Mouse (Mus musculus): Measurements from ENCODE around the gene Sp6. TPM values are rescaled to one million over a fixed set of nuclear protein-coding genes. Genes with fewer than 3 reads are reported as not detected.

Sp6 gene
- polyA plus RNA-seq, 1 experiment from 2014 or later = 0.26 TPM

DNA sequence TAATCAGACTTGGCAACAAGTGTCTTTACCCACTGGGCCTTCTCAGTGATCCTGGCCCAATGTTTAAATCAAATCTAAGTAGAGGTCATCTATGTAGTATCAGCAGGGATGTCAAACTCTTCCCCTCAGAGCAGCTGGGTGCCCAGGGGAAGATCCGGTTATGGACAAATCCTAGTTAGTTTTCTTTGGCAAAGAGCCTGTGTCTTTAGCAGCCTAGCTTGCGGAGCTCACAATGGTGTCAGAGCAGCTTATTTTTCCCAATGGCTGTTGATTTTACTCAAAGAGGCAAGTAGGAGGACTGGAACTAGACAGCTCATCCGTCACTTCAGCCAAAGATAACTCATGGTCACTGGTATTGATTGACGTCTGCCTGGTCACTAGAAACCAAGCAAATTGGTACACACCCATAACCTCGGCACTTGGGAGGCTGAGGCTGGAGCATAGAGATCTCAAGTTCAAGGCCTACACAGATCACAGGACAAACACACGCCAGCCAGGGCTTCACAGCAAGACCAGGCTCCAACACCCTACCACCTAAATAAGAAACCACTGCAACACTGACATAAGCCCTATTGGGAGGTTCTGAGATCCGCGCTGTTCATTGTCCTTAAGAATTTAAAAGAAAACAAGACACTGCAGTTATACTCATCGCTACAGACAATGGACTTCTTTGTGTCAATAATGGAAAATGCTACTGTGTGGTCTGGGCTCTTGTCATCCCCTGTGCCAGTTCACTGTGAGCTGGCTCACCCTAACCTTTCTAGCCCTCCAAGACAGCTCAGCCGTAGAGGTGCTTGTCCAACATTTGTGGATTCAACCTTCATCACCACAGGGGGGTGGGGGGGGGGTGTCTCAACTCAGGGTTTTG lies 37.4 kb upstream of the Sp6 start:
- no peak for ATAC-seq (ENCODE audit: low FRiP score)
- Histone ChIP-seq H3K4me2 (peak overlapping the region; percentile 82), H3K27ac (0 out of 2 replicates have a peak overlapping the region, but pooled peaks have one; percentile 95), H3K9me3 (no peaks in the 10 kb centered on the region), H3K27me3 (no peaks in the 10 kb centered on the region), H3K4me1 (peaks cover 36% of the 10 kb centered on the region), H3K9ac (peak overlapping the region; percentile 95; the same call in 1 of the 2 replicates), H3K4me3 (replicated peaks) (peak overlapping the region; percentile 88), H3K36me3 (replicated peaks) (no peaks in the 10 kb centered on the region)
- 87% methylated on average over 10 of the region's 10 CpGs for WGBS

DNA sequence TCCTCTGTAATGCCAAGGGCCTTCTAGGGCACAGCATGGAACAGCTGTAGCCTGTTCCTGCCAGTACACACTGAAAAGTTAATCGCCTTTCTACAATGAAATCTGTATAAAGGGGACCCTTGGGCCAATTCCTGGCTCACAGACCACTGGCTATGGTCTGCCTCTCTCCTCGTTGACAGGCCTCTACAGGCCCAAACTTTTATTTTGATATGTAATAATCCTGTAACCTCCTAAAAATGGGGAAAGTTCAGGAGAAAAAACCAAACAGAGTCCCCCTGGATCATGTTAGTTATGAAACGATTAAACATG lies 36.9 kb upstream of the Sp6 start:
- H3K27me3 ChIP-seq = peaks cover 2% of the 10 kb centered on the region
- 0 out of 2 replicates have a peak overlapping the region, but pooled peaks have one; percentile 95 for H3K27ac ChIP-seq
- H3K4me1 ChIP-seq = peaks cover 36% of the 10 kb centered on the region
- H3K4me2 ChIP-seq = peak overlapping the region; percentile 82
- H3K36me3 ChIP-seq (replicated peaks) = no peaks in the 10 kb centered on the region
- H3K9me3 ChIP-seq = no peaks in the 10 kb centered on the region
- peak overlapping the region; percentile 88 for H3K4me3 ChIP-seq (replicated peaks)
- peak overlapping the region; percentile 95 for H3K9ac ChIP-seq
- ATAC-seq (ENCODE audit: low FRiP score) = no peak
- 55% methylated on average over 3 of the region's 3 CpGs for WGBS

DNA sequence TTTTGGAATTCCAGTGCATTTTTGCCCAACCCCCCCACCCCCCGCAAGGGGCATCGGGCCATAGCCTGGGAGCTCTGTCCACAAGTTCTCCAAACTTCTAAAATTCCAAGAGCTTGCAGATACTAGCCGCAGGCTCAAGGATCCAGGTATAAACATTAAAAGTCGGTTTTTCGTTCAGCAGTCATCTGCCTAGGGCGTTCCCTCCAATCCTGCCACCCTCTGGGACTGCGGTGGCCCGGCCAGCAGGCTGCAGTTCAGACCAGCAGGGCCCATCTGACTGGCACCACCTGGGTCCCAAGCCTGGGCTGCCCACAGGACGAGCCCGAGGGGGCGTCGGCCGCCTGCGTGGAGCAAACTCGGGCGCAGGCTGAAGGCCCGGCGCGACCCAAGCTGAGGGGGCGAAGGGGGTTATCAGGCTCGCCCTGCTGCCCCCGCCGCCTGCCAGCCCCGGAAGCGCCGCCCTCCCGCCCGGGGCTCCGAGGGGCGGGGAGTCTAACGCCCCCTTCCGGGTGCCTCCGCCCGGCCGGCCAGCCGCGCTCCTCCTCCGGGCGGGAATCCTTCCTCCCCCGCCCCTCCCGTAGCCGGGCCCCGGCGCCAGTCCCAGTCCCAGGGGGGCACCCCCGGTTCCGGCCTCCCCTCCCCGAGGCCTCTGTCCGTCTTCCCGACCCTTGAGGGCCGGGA lies 36.1 kb upstream of the Sp6 start:
- H3K4me3 ChIP-seq (replicated peaks) = peak overlapping the region; percentile 88
- 1% methylated on average over 46 of the region's 50 CpGs for WGBS
- peaks cover 7% of the 10 kb centered on the region for H3K27me3 ChIP-seq
- ATAC-seq (ENCODE audit: low FRiP score) = peak; percentile 74
- H3K9me3 ChIP-seq = no peaks in the 10 kb centered on the region
- peak overlapping the region; percentile 95 for H3K27ac ChIP-seq
- peak overlapping the region; percentile 95 for H3K9ac ChIP-seq
- no peaks in the 10 kb centered on the region for H3K36me3 ChIP-seq (replicated peaks)
- H3K4me1 ChIP-seq = peaks cover 36% of the 10 kb centered on the region
- peak overlapping the region; percentile 82 for H3K4me2 ChIP-seq

- peak overlapping the region; percentile 88 for H3K4me3 ChIP-seq (replicated peaks)
- H3K9me3 ChIP-seq = no peaks in the 10 kb centered on the region
- H3K27ac ChIP-seq = peak overlapping the region; percentile 95
- peak overlapping the region; percentile 95 for H3K9ac ChIP-seq
- peaks cover 36% of the 10 kb centered on the region for H3K4me1 ChIP-seq
- WGBS = under 1% methylated on average over 45 of the region's 45 CpGs
- H3K4me2 ChIP-seq = peak overlapping the region; percentile 83
- peak; percentile 98 for ATAC-seq (ENCODE audit: low FRiP score)
- no peaks in the 10 kb centered on the region for H3K36me3 ChIP-seq (replicated peaks)
- H3K27me3 ChIP-seq = peaks cover 7% of the 10 kb centered on the region
Observed at GRCm38 (mm10) chr11:96977606-96978400, 35.4 kb upstream of the Sp6 start.

DNA sequence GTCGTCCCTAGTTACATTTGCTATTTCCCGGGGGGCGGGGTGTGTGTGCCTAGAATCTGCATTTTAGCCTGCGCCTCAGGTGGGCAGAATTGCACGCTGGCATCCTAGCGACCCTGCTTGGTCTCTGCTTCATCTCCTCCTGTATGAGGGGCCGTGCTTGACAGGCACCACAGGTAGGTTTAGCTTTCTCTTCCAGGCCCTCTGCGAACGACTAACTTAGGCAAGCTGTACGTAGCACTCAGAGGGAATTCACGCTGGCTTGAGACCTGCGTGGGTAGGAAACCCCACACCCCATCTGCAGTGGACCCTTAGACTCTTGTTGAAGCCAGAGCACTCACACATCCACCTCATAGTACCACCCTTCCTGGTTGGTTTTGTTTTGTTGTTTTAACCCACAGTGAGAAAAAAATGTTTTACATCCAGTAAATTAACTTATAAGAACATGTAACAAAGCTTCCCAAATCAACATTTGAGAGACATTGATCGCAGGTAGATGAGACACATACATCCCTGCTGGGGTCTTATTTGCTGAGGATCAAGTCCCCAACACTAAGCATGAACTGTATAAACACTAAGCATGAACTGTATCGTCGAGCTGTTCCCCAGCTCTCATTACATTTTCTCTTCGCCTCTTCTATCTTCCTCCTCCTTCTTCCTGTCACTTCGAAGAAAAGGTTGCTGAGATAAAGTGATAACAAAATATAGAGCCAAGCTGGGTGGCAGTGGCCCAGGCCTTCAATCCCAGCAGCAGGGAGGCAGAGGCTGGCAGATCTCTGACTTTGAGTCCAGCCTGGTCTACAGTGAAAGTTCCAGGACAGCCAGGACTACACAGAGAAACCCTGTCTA lies 34.6 kb upstream of the Sp6 start:
- H3K9ac ChIP-seq = peak overlapping the region; percentile 72
- no peaks in the 10 kb centered on the region for H3K9me3 ChIP-seq
- peak overlapping the region; percentile 83 for H3K4me2 ChIP-seq
- WGBS = 35% methylated on average over 17 of the region's 17 CpGs
- no peaks in the 10 kb centered on the region for H3K36me3 ChIP-seq (replicated peaks)
- peak overlapping the region; percentile 82 for H3K27ac ChIP-seq
- H3K27me3 ChIP-seq = peaks cover 12% of the 10 kb centered on the region
- no peak for ATAC-seq (ENCODE audit: low FRiP score)
- peak overlapping the region; percentile 88 for H3K4me3 ChIP-seq (replicated peaks)
- peaks cover 30% of the 10 kb centered on the region for H3K4me1 ChIP-seq

GRCm38 (mm10) chr11:96979329-96979728 lies 33.9 kb upstream of the Sp6 start:
- H3K4me2 ChIP-seq = no peak overlapping the region
- no peak overlapping the region for H3K9ac ChIP-seq
- 82% methylated on average over 7 of the region's 7 CpGs for WGBS
- no peaks in the 10 kb centered on the region for H3K36me3 ChIP-seq (replicated peaks)
- H3K27me3 ChIP-seq = peaks cover 18% of the 10 kb centered on the region
- H3K4me1 ChIP-seq = peaks cover 29% of the 10 kb centered on the region
- H3K9me3 ChIP-seq = no peaks in the 10 kb centered on the region
- no peak overlapping the region for H3K27ac ChIP-seq
- no peak for ATAC-seq (ENCODE audit: low FRiP score)
- no peak overlapping the region for H3K4me3 ChIP-seq (replicated peaks)

DNA sequence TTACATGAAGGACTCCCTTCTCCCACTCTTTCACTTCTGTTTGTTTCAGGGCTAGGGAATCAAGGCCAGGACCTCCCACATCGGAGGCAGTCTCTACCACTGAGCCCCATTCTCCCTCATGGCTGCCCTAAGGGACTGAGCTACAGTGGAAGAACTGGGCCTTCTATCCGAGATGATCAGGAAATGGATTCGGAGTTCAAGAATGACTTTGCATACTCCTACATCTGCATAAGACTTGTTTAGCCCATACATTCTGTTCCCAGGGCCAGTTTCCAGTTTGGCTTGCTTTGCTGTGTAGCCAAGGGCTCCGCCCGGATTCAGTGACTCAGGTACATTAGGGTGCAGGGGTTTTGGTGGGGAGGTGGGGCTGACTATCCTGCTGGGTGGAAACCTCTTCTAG lies 33.2 kb upstream of the Sp6 start:
- Histone ChIP-seq H3K9ac (0 out of 2 replicates have a peak overlapping the region, but pooled peaks have one; percentile 17), H3K9me3 (no peaks in the 10 kb centered on the region), H3K4me2 (no peak overlapping the region), H3K4me3 (replicated peaks) (no peak overlapping the region), H3K27me3 (peaks cover 25% of the 10 kb centered on the region), H3K27ac (no peak overlapping the region), H3K36me3 (replicated peaks) (no peaks in the 10 kb centered on the region), H3K4me1 (peaks cover 29% of the 10 kb centered on the region)
- no peak for ATAC-seq (ENCODE audit: low FRiP score)
- WGBS = 80% methylated on average over 5 of the region's 5 CpGs

- no peaks in the 10 kb centered on the region for H3K9me3 ChIP-seq
- no peak overlapping the region for H3K4me2 ChIP-seq
- H3K36me3 ChIP-seq (replicated peaks) = no peaks in the 10 kb centered on the region
- 83% methylated on average over 15 of the region's 15 CpGs for WGBS
- no peak overlapping the region for H3K4me3 ChIP-seq (replicated peaks)
- ATAC-seq (ENCODE audit: low FRiP score) = no peak
- H3K4me1 ChIP-seq = peaks cover 16% of the 10 kb centered on the region
- peaks cover 39% of the 10 kb centered on the region for H3K27me3 ChIP-seq
- H3K9ac ChIP-seq = no peak overlapping the region
- H3K27ac ChIP-seq = no peak overlapping the region
Observed at GRCm38 (mm10) chr11:96981461-96981860, 31.7 kb upstream of the Sp6 start.

- Histone ChIP-seq H3K9ac (no peak overlapping the region), H3K4me1 (peaks cover 13% of the 10 kb centered on the region), H3K4me3 (replicated peaks) (no peak overlapping the region), H3K27me3 (peaks cover 48% of the 10 kb centered on the region), H3K36me3 (replicated peaks) (no peaks in the 10 kb centered on the region), H3K27ac (no peak overlapping the region), H3K4me2 (peak overlapping the region; percentile 28; the same call in 1 of the 2 replicates), H3K9me3 (no peaks in the 10 kb centered on the region)
- ATAC-seq (ENCODE audit: low FRiP score) = no peak
- 4% methylated on average over 7 of the region's 7 CpGs for WGBS
Observed at GRCm38 (mm10) chr11:96982355-96982754, 30.8 kb upstream of the Sp6 start.

DNA sequence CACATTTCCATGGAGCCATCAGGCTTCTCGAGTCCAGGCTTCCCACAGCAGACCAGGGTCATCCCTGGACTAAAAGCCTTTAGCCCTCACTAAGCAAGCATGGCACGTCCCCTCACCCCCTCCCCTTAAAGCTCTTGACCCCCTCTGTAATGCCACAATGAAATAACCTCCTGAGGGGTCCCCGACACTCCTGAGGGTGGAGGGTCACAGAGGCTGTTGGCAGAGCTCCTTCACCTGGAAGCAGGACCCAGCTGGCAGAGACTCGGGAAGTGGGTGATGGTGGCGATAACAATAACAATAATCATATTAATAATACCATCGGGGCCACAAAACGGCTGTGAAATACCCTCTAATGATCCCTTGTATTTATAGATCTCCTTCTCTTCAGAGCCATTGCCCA lies 30.3 kb upstream of the Sp6 start, which contains the start of gene Sp2:
Gene Sp2 (minus strand): TSS at position 101 of the 400 bp plus-strand sequence.
- Histone ChIP-seq H3K4me1 (peaks cover 18% of the 10 kb centered on the region), H3K4me2 (peak within 1 kb of the TSS; percentile 28; the same call in 1 of the 2 replicates), H3K27ac (0 out of 2 replicates have a peak within 1 kb of the TSS, but pooled peaks have one; percentile 13), H3K9ac (no peak within 1 kb of the TSS), H3K4me3 (replicated peaks) (no peak within 1 kb of the TSS), H3K27me3 (peaks cover 53% of the 10 kb centered on the region), H3K9me3 (no peaks in the 10 kb centered on the region), H3K36me3 (replicated peaks) (no peaks in the 10 kb centered on the region)
- WGBS = 76% methylated on average over 7 of the region's 7 CpGs
- no peak for ATAC-seq (ENCODE audit: low FRiP score)

DNA sequence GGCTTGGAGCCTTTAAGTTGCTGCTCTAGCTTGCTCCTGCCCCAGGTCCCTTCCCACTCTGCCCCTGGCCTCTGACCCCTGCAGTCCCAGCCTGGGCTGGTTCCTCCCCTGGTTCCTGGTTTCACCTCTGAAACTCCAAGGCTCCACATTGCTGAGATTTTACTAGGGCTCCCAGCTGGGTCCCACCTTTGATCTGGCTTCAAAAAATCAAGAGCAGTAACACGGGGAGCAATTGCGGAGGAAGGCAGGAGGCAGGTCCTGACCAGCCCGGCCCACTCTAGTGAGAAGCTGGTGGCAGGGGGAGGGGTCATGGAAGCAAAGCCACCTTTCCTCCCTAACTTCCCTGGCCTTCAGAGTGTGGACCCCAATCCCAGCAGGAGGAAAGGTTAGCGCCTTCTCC lies 28.3 kb upstream of the Sp6 start:
- ATAC-seq (ENCODE audit: low FRiP score) = no peak

More for the DNA sequence above, 28.3 kb upstream of the Sp6 start:
- 29% methylated on average over 4 of the region's 4 CpGs for WGBS
- H3K4me3 ChIP-seq (replicated peaks) = no peak overlapping the region
- no peaks in the 10 kb centered on the region for H3K36me3 ChIP-seq (replicated peaks)
- no peak overlapping the region; the same call in 1 of the 2 replicates for H3K9ac ChIP-seq
- peaks cover 15% of the 10 kb centered on the region for H3K4me1 ChIP-seq
- no peak overlapping the region for H3K4me2 ChIP-seq
- no peaks in the 10 kb centered on the region for H3K9me3 ChIP-seq
- H3K27me3 ChIP-seq = peaks cover 72% of the 10 kb centered on the region
- H3K27ac ChIP-seq = no peak overlapping the region

Measured in forebrain, embryonic 12.5 days (tissue).